Mouse (Mus musculus): ENCODE results near the gene Cers2.

Cers2 gene

GRCm38 (mm10) chr3:95289419-95289818, 25.2 kb upstream of the Cers2 start:
- no peak for DNase-seq (ENCODE audit: low spot score)

- no peak for DNase-seq (ENCODE audit: low spot score)
Observed at GRCm38 (mm10) chr3:95290156-95290555, 24.4 kb upstream of the Cers2 start.

DNA sequence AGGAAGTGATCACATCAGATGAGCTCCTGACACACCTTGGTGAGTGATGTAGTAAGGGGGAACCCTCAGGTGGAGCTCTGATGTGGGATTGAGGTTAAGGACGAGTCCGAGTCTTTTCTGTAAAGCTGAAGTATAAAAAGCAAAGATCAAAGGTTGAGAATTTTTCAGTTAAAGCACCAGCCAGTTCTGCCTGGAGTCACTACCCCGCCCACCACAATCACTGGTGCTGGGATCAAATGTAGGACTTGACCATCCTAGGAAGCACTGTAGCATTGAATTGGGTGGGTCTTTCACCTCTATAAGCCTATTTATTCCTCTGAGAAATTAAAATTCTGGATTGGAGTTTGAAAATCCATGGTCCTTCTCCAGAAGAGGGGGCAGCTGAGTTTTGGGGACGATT, 23.6 kb upstream of the Cers2 start:
- no peak for DNase-seq (ENCODE audit: low spot score)

DNA sequence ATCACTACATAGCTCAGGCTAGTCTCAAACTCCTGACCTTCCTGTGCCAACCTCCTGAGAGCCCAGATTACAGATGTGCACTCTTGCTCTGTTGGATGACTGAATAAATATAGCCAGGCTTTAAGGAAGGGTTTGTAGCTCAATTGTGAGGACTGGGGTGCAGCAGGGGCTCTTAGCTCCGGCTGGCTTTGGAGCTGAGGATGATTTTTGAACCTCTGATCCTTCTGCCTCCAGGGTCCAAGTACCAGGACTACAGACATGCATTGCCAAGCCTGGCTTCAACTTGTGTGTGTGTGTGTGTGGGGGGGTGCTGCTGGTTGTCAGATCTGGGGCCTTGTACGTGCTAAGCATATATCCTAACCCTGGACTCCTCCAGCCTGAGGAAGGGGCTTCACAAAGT, 21.7 kb upstream of the Cers2 start:
- DNase-seq (ENCODE audit: low spot score): no peak

GRCm38 (mm10) chr3:95293537-95293936, 21.1 kb upstream of the Cers2 start:
- peak; percentile 45 for DNase-seq (ENCODE audit: low spot score)

DNA sequence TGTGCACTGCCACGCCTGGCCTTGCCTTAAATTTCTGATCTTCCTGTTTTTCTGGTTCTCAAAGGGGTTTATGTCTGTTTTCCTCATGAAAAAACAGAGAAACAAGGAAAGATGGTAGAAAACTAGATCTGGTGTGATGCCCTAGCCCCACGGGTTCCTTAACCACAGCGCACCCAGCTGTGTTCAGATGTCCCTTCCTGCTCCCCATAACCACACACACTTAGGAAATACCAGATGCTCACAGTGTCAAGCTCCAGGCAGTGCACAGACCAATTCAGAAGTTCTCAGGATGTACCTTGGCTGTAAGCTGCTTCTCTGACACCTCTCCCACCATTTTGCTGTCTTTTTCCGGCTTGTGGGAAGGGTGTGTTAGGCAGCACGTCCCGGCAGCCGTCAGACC, 20.3 kb upstream of the Cers2 start:
- DNase-seq (ENCODE audit: low spot score): no peak

- peak; percentile 44 for DNase-seq (ENCODE audit: low spot score)
Observed at GRCm38 (mm10) chr3:95294718-95295117, 19.9 kb upstream of the Cers2 start.

- peak; percentile 75 for DNase-seq (ENCODE audit: low spot score)
Observed at GRCm38 (mm10) chr3:95295321-95296102, 19.1 kb upstream of the Cers2 start.

- DNase-seq (ENCODE audit: low spot score): peak; percentile 76
Observed at GRCm38 (mm10) chr3:95296103-95296469, 18.5 kb upstream of the Cers2 start.

- peak; percentile 76 for DNase-seq (ENCODE audit: low spot score)
Observed at GRCm38 (mm10) chr3:95298018-95298417, 16.6 kb upstream of the Cers2 start.

- DNase-seq (ENCODE audit: low spot score): no peak
Observed at GRCm38 (mm10) chr3:95301204-95301796, 13.3 kb upstream of the Cers2 start.

DNA sequence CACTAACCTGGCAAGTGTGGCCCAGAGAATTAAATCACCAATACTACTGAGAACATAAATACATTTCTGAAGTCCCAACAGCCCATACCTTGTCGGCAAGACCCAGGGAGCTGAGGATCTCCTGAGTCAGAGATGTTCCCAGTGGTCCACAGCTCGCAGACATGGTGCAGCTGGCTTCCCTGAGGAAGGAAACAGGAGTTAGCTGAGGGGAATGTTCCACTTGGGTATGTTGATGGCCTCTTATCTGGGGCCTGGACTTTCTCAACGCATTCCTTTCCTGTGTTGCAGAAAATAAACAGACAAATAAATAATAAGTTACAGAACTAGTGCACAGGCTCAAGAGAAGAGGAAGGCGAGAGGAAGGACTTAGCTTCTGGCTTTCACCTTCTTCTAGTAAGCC, 8.3 kb upstream of the Cers2 start:
- no peak for DNase-seq (ENCODE audit: low spot score)

GRCm38 (mm10) chr3:95307100-95307499, 7.5 kb upstream of the Cers2 start, which contains the start of gene Anxa9:
Gene Anxa9 (minus strand): TSS chr3:95307176.
- DNase-seq (ENCODE audit: low spot score): no peak

- DNase-seq (ENCODE audit: low spot score): no peak
Observed at GRCm38 (mm10) chr3:95310496-95310895, 4.1 kb upstream of the Cers2 start.

- peak; percentile 76 for DNase-seq (ENCODE audit: low spot score)
Observed at GRCm38 (mm10) chr3:95310968-95311882, 3.4 kb upstream of the Cers2 start.

- DNase-seq (ENCODE audit: low spot score): no peak
Observed at GRCm38 (mm10) chr3:95312623-95313022, 2.0 kb upstream of the Cers2 start.

- no peak for DNase-seq (ENCODE audit: low spot score)
Observed at GRCm38 (mm10) chr3:95313476-95313875, 1.1 kb upstream of the Cers2 start.

DNA sequence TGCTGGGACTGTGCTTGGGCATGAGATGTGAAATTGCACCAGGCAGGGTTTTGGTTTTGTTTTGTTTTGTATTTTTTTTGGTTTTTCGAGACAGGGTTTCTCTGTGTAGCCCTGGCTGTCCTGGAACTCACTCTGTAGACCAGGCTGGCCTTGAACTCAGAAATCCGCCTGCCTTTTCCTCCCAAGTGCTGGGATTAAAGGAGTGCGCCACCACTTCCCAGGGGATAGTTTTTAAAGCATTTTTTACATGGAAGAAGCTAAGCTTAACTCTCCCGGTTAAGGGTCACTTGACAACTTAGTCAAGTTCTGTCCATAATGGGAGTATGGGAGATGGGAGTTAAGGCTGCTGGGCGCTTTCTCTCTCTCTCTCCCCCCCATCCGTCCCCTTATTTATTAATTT, 516 bp upstream of the Cers2 start:
- DNase-seq (ENCODE audit: low spot score): no peak

- peak; percentile 93 for DNase-seq (ENCODE audit: low spot score)
Observed at GRCm38 (mm10) chr3:95315094-95315843, 678 bp downstream of the Cers2 start.

DNA sequence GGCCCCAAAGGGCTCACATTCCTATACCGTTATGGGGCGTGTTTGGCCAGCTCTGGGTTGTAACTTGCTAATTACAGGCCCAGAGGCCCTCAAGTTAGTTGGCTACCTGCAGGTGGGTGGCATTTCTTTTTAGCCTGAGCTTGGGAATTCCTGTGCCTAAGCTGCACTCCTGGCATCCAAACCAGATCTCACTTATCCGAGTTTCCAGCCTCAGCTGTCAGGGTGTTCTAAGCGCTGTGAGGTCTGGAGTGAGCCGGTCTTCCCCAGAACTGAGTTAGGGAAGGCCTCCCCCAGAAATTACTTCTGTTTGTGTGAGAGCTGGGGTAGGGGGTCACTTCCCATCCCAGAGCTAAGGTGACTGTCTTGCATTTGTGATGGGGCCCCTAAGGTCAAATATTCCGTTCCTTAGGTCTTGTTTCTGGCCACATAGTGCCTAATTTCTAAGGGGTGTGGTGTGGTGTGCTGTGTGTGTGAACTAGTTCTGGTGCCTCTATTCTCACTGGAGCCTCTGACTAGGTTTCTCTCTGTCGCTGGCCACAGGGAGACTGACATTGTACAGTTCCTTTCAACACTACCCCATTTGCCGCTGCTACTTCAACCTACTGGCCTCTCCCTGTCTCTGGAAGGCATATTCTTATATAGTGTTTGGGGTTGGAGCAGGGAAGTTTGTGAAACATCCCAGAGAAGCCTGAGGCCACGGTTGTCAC, 1.4 kb downstream of the Cers2 start:
- no peak for DNase-seq (ENCODE audit: low spot score)

DNA sequence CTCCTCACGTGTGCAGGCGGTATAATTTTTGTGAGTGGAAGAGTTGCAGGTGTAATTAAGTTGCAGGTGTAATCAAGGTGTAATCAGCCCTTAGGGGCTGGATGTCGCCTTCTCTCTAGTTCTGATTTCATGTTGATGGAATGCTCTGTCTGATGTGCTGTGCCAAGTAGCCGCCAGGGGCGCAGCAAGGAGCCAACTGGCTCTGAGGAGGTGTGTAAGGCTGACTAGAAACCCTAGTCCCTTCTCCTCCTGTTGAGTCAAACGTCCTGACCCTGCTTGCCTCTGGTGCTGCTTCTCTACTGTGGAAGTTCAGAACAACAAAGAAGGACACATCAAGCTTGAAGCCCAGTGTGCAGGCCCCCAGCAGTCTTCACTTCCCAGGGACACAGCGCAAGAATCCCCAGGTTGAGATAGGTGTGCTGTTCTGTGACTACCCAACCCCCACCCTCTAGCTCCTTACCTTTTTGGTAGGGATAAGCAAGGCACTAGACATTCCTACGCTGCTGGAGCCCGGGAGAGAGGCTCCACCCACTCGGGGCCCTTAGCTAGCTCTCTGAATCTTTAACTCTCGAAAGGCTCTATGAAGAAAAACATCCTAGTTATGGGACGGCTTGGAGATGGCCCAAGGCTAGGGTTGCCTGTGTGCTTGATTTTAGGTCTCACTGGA, 3.0 kb downstream of the Cers2 start:
- DNase-seq (ENCODE audit: low spot score): peak; percentile 87

Measured in yolk sac, embryonic 10.5 days (tissue).